19 mouse cellular contexts compared by ENCODE assay signal in genomic region chr2:32969326-32969725, GRCm38 (mm10). TPM values are rescaled to one million over a fixed set of nuclear protein-coding genes. Genes with fewer than 3 reads are reported as not detected.
A peak's percentile ranks its signal among the peaks of the same experiment; 100 is the strongest.
DNase-seq lines count a peak whose midpoint lies in the region; ATAC-seq lines count a peak whose summit lies in the region.
"Had no signal": no experiment of that assay in that cellular context is flagged by ENCODE, and none has a peak within 500 bp of the region (broad histone marks: within the 10 kb centered on the region; RNA-seq: fewer than 3 reads in every experiment).

No protein-coding gene starts in this region.

- no peaks in the 10 kb centered on the region for H3K9me3 ChIP-seq in heart, embryonic 12.5 days (replicated peaks)
- H3K9me3 ChIP-seq: limb, embryonic 12.5 days; lung, embryonic 15.5 days; midbrain, embryonic 13.5 days had no signal

- DNase-seq in layer of hippocampus, adult 9-11 months, result peak; percentile 75
- no peak for DNase-seq in layer of hippocampus, postnatal 36 days
- DNase-seq in right cerebral cortex, adult 18-20 months, result peak; percentile 42
- DNase-seq in right cerebral cortex, postnatal 25 days, result no peak
- peak; percentile 67 for DNase-seq in telencephalon, adult 2 months (ENCODE audit: low read depth, low spot score)
- no peak for DNase-seq in kidney, postnatal 14 days
- no peak for DNase-seq in kidney, postnatal 36 days
- DNase-seq: adrenal gland, postnatal 36 days; cerebellum, adult 11-12 months; embryo, embryonic 11 days; forebrain, postnatal 0 days; kidney, adult 9 months; thymus, postnatal 25 days had no signal

- peak overlapping the region; percentile 83 for H3K27ac ChIP-seq in heart, embryonic 12.5 days (ENCODE audit: poor library complexity, severe bottlenecking)
- H3K27ac ChIP-seq: hindbrain, postnatal 0 days; limb, embryonic 12.5 days; lung, embryonic 15.5 days; midbrain, embryonic 13.5 days had no signal

- H3K4me2 ChIP-seq in heart, embryonic 12.5 days, result peak overlapping the region; percentile 57
- H3K4me2 ChIP-seq: limb, embryonic 12.5 days; lung, embryonic 15.5 days; midbrain, embryonic 13.5 days had no signal

- H3K4me1 ChIP-seq in heart, embryonic 12.5 days (replicated peaks), result peaks cover 24% of the 10 kb centered on the region

- H3K9ac ChIP-seq in heart, embryonic 12.5 days, result peak overlapping the region; percentile 43; the same call in 1 of the 2 replicates
- H3K9ac ChIP-seq: forebrain, postnatal 0 days; limb, embryonic 12.5 days; lung, embryonic 15.5 days; midbrain, embryonic 13.5 days had no signal

- peaks cover 26% of the 10 kb centered on the region for H3K36me3 ChIP-seq in heart, embryonic 12.5 days

- no peaks in the 10 kb centered on the region for H3K27me3 ChIP-seq in heart, embryonic 12.5 days (replicated peaks)
- H3K27me3 ChIP-seq: limb, embryonic 12.5 days; lung, embryonic 15.5 days; midbrain, embryonic 13.5 days had no signal

- no peak for ATAC-seq in heart, embryonic 12.5 days (ENCODE audit: insufficient number of reproducible peaks, low FRiP score)
- ATAC-seq: CD4-positive, CD25-positive, alpha-beta regulatory T cell, adult 4 months; forebrain, postnatal 0 days; hindbrain, postnatal 0 days; midbrain, embryonic 13.5 days had no signal

- peak overlapping the region; percentile 0; the same call in 1 of the 2 replicates for H3K4me3 ChIP-seq in heart, embryonic 12.5 days
- H3K4me3 ChIP-seq: limb, embryonic 12.5 days; lung, embryonic 15.5 days; midbrain, embryonic 13.5 days had no signal

- WGBS in heart, embryonic 12.5 days, result 57% methylated on average over 8 of the region's 8 CpGs

RNA-seq across cellular contexts. Expression of gene Lrsam1, which starts 7.9 kb away (rescaled TPM):
- total RNA-seq in layer of hippocampus, postnatal 36 days (2021), result 10 to 100 TPM; 32.4 to 34.7 TPM
- polyA plus RNA-seq in heart, embryonic 12.5 days (2016; fragmentation: Nextera tagmentation; extraction: Ambion mirVana), result 11.1 and 11.8 TPM in 2 replicates

RNA-seq across cellular contexts. Expression of gene Rpl12, which starts 8.0 kb away (rescaled TPM):
- 100 to 1,000 TPM; 110 to 112 TPM for total RNA-seq in layer of hippocampus, postnatal 36 days (2021)
- polyA plus RNA-seq in heart, embryonic 12.5 days (2016; fragmentation: Nextera tagmentation; extraction: Ambion mirVana), result 99.8 and 114 TPM in 2 replicates

RNA-seq across cellular contexts. Expression of gene Slc2a8, which starts 12.6 kb away (rescaled TPM):
- total RNA-seq in layer of hippocampus, postnatal 36 days (2021), result 10 to 100 TPM; 18.4 to 18.9 TPM
- 19.7 and 20.0 TPM in 2 replicates for polyA plus RNA-seq in heart, embryonic 12.5 days (2016; fragmentation: Nextera tagmentation; extraction: Ambion mirVana)

Comparison
In these comparisons a context has a peak if more than half of its experiments do, and no peak if none do; other contexts are left out.
1. DNase-seq: peak in layer of hippocampus, adult 9-11 months (single experiment), right cerebral cortex, adult 18-20 months (single experiment) and telencephalon, adult 2 months (single experiment); none in layer of hippocampus, postnatal 36 days (0 of 2), right cerebral cortex, postnatal 25 days (single experiment), kidney, postnatal 14 days (single experiment) and kidney, postnatal 36 days (0 of 2).